Mouse (Mus musculus) monocyte, adult 5-6 weeks (primary cell): ENCODE data around the gene M6pr. TPM values are rescaled to one million over a fixed set of nuclear protein-coding genes. Genes with fewer than 3 reads are reported as not detected.

Source experiments
- ATAC-seq: fragments of 153-309, 156-312 bp; replicated peaks from 2 replicates; pipeline ENCODE4 v1.8.0; 2017; ENCODE audit warnings: mild to moderate bottlenecking; ENCODE audit not compliant: low TSS enrichment, insufficient number of reproducible peaks, severe bottlenecking, poor library complexity, low FRiP score
- total RNA-seq: library from RNA; stranded (forward); fragments of 200-1000, 200-491, 200-594 nt; gene quantifications from 3 replicates; pipeline ENCODE4 v1.2.3, GENCODE M21; 2017

The M6pr gene
- total RNA-seq: 361 to 422 TPM (median 372 TPM) in 3 replicates

DNA sequence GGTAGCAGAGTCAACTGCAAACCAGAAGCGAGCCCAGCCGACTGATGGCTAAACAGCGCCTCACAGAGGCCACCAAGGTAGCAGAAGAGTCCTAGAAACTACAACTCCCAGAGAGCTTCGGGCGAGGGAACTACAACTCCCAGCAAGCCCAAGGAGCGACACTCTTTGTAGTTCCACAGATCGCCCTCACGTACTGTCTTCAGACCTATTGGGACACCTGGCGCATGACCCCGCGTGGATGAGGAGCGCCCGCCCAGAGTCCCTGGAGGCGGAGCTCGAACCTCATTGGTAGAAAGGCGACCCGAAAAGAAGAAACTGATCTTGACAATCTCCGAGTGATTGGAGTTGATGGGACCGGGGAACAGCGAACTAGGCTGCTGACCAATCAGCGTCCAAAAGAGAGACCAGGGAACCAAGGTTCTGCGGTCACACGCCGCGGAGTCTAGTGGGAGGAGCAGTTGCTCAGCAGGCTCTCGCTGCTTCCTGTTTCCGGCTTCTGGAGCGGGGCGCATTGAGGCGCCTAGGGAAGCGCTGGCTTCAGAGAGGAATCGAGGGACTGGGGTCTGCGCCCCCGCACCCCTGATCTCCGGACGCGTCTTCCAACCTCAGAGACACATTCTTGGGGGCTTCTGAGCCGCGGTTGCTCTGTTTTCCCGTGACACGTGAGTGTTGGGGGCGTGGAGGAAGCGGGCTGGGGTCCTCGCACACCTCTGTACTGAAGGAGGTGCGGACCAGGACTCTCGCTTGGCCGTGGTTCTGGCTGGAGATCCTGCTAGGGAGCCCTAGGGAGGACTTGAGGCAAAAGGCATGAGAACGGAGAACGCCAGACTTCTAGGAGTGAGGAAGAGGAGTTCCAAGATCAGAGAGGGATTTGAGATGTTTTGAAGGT is at the start of gene M6pr:
Gene M6pr (plus strand): TSS at position 216 of the 889 bp plus-strand sequence.
- ATAC-seq: peak; percentile 92

GRCm38 (mm10) chr6:122262543-122262942 is 46.0 kb upstream of the M6pr start:
- ATAC-seq: no peak

- no peak for ATAC-seq
Measured at GRCm38 (mm10) chr6:122268561-122268960, 40.0 kb upstream of the M6pr start.

DNA sequence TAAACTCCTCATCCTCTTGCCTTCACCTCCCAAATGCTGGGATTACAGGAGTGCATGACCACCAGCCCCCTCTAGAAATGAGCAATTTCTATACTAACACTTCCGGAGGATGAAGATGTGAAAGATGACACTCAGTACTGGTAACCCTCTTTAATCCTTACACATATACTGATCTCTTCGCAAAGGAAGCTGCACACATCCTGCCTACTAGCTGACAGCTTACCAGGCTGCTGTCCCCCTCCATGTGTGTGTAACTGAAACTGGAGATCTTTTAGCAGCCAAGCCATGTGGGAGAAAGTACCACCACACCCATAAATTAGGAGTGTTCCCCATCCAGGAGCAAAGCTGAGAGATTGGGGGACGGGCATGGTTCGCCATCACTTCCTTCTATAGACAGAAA is 39.4 kb upstream of the M6pr start:
- peak; percentile 53; the same call in 1 of the 2 replicates for ATAC-seq

DNA sequence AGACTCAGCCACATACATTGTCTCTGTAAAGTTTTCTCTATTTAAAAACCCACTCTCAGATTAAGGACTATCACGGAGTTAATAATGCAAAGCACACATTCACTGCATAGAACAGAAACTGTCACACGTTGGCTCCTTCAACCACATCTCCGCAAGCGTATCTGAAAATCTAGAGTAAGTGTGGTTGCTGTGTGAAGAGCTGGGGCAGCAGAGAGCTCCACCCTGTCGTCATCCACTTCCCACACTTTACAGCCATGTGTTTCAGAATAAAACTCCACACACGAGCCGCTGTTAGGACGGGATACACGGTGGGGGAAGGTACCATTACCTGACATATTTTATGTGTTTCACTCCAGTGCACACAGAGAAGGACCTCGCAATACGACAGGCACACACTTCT is 38.4 kb upstream of the M6pr start:
- ATAC-seq: peak; percentile 71; the same call in 1 of the 2 replicates

GRCm38 (mm10) chr6:122274546-122274945 is 34.0 kb upstream of the M6pr start:
- ATAC-seq: no peak

GRCm38 (mm10) chr6:122276565-122276964 is 32.0 kb upstream of the M6pr start:
- no peak for ATAC-seq

DNA sequence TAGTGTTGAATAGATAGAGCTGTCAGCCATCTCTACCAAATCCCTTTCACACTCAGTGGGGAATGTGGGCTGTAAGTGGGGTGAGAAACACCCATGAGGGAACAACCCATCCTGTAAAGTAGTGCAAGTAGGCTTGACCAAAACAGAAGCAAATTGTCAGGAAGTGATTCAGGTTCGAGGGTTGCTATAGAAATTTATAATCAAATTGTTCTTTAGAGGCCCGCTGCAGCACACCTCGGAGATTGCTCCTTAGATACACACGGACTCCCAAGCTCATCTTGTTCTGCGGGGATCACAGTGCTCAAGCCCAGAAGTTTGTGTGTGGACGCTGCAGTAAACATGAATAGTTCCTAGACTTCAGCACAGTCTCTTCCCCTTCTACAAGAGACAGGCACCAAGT is 25.7 kb upstream of the M6pr start, which contains the start of gene Klrg1:
Gene Klrg1 (minus strand): TSS at position 101 of the 400 bp plus-strand sequence.
- no peak for ATAC-seq

DNA sequence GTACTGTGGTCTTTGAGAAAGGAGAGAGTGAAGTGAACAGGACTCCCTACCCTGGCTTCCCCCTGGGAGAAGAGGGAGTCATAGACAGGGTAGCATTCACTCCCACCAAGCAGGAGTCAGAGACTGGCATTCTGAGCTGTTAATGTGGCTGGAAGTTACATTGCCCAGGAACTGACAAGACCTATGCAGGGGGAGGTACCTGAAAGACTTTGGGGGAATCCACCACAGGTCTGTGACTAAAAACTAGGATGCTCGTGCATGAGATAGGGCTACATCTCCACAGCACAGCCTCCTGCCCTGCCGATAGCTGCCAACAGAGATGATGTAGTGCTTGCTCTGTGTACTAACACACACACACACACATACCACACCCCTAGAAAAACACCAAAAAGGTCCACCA is 25.1 kb upstream of the M6pr start:
- no peak for ATAC-seq

GRCm38 (mm10) chr6:122284304-122284703 is 24.2 kb upstream of the M6pr start:
- no peak for ATAC-seq

- no peak for ATAC-seq
Measured at GRCm38 (mm10) chr6:122284823-122285222, 23.7 kb upstream of the M6pr start.

DNA sequence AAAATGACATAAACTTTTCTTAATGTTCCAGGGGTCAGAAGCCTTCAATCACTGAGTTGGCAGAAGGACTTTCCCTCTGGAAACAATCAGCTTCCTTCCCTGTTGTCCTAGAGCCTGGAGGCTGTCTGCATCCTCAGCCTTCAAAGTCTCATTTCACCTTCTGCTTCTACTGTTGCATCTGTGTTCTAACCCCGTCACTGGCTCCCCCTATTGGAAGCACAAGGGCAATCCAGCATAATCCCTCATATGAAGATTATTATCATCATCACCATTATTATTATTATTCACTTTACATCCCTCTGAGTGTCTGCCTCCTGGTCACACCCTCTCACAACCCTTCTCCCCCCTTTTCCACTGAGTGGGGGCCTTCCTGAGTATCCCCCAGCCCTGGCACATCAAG is 20.3 kb upstream of the M6pr start:
- ATAC-seq: no peak

DNA sequence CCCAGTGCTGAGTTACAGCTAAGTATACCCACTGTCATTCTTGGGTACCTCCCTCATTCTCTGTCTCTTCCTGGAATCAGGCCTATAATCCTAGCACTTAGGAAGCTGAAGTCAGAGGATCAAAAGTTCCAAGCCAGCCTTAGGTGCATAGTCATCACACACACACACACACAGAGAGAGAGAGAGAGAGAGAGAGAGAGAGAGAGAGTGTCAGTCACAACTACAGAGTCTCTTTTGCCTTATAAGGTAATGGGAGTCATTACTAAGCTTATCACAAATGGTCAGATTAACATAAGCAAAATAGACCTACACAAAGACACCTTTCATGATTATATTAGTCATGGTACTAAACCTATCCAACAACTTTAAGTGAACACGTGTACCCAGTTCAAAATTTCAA is 19.2 kb upstream of the M6pr start:
- no peak for ATAC-seq

- ATAC-seq: no peak
Measured at GRCm38 (mm10) chr6:122290253-122290652, 18.3 kb upstream of the M6pr start.

GRCm38 (mm10) chr6:122291264-122291663 is 17.3 kb upstream of the M6pr start:
- no peak for ATAC-seq

- no peak for ATAC-seq
Measured at GRCm38 (mm10) chr6:122291735-122292134, 16.8 kb upstream of the M6pr start.

DNA sequence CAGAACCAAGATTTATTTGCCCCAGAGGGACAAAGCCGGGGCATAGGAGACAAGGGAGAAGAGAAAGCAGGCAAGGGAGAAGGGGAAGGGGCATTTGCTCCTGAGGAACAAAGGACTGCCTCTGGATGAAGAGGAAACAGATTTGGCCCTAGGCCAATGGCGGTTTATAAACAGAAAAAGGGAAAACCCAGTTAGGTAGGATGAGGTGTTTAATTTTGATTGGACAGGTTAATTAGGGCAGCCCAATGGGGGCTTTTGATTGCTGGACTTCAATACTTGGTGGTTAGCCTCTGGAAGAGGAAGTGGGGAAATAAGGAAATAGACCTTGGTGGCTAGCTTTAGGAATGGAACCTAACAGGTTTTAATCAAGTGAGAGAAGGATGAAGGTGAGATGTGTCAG is 16.3 kb upstream of the M6pr start:
- no peak for ATAC-seq

GRCm38 (mm10) chr6:122293121-122293520 is 15.4 kb upstream of the M6pr start:
- no peak for ATAC-seq

GRCm38 (mm10) chr6:122293796-122294195 is 14.7 kb upstream of the M6pr start:
- ATAC-seq: no peak; the same call in 1 of the 2 replicates

GRCm38 (mm10) chr6:122294290-122294689 is 14.2 kb upstream of the M6pr start:
- ATAC-seq: no peak
